Mouse (Mus musculus): ENCODE data around the gene Phf2.
A peak's percentile ranks its signal among the peaks of the same experiment; 100 is the strongest.

Phf2 gene

GRCm38 (mm10) chr13:48858054-48858453, 12.9 kb downstream of the Phf2 start:
- DNase-seq (ENCODE audit: low spot score in 2 of 2), result no peak

GRCm38 (mm10) chr13:48857246-48857932, 13.5 kb downstream of the Phf2 start:
- no peak for DNase-seq (ENCODE audit: low spot score in 2 of 2)

- no peak for DNase-seq (ENCODE audit: low spot score in 2 of 2)
Measured at GRCm38 (mm10) chr13:48853947-48854346, 17.0 kb downstream of the Phf2 start.

GRCm38 (mm10) chr13:48853475-48853874, 17.4 kb downstream of the Phf2 start:
- DNase-seq (ENCODE audit: low spot score in 2 of 2), result no peak

- DNase-seq (ENCODE audit: low spot score in 2 of 2), result no peak
Measured at GRCm38 (mm10) chr13:48852859-48853258, 18.1 kb downstream of the Phf2 start.

GRCm38 (mm10) chr13:48851719-48852118, 19.2 kb downstream of the Phf2 start:
- no peak for DNase-seq (ENCODE audit: low spot score in 2 of 2)

GRCm38 (mm10) chr13:48850771-48851170, 20.1 kb downstream of the Phf2 start:
- DNase-seq (ENCODE audit: low spot score in 2 of 2), result no peak

GRCm38 (mm10) chr13:48850326-48850725, 20.6 kb downstream of the Phf2 start:
- no peak for DNase-seq (ENCODE audit: low spot score in 2 of 2)

- peak in 1 of 2 experiments; percentile 38 for DNase-seq (ENCODE audit: low spot score in 2 of 2)
Measured at GRCm38 (mm10) chr13:48849155-48849554, 21.8 kb downstream of the Phf2 start.

- DNase-seq (ENCODE audit: low spot score in 2 of 2), result no peak
Measured at GRCm38 (mm10) chr13:48845308-48845707, 25.6 kb downstream of the Phf2 start.

GRCm38 (mm10) chr13:48843530-48843929, 27.4 kb downstream of the Phf2 start:
- DNase-seq (ENCODE audit: low spot score in 2 of 2), result no peak

GRCm38 (mm10) chr13:48841905-48842592, 28.9 kb downstream of the Phf2 start:
- no peak for DNase-seq (ENCODE audit: low spot score in 2 of 2)

- DNase-seq (ENCODE audit: low spot score in 2 of 2), result no peak
Measured at GRCm38 (mm10) chr13:48838284-48838683, 32.6 kb downstream of the Phf2 start.

- DNase-seq (ENCODE audit: low spot score in 2 of 2), result no peak
Measured at GRCm38 (mm10) chr13:48837537-48837936, 33.4 kb downstream of the Phf2 start.

GRCm38 (mm10) chr13:48830528-48831250, 40.2 kb downstream of the Phf2 start:
- peak in 1 of 2 experiments; percentile 19 for DNase-seq (ENCODE audit: low spot score in 2 of 2)

- no peak for DNase-seq (ENCODE audit: low spot score in 2 of 2)
Measured at GRCm38 (mm10) chr13:48829780-48830179, 41.1 kb downstream of the Phf2 start.

- DNase-seq (ENCODE audit: low spot score in 2 of 2), result no peak
Measured at GRCm38 (mm10) chr13:48822871-48823270, 48.0 kb downstream of the Phf2 start.

GRCm38 (mm10) chr13:48822288-48822687, 48.6 kb downstream of the Phf2 start:
- no peak for DNase-seq (ENCODE audit: low spot score in 2 of 2)

- DNase-seq (ENCODE audit: low spot score in 2 of 2), result no peak
Measured at GRCm38 (mm10) chr13:48819131-48819530, 51.8 kb downstream of the Phf2 start.

- no peak for DNase-seq (ENCODE audit: low spot score in 2 of 2)
Measured at GRCm38 (mm10) chr13:48814406-48814805, 56.5 kb downstream of the Phf2 start.

GRCm38 (mm10) chr13:48810991-48811390, 59.9 kb downstream of the Phf2 start:
- DNase-seq (ENCODE audit: low spot score in 2 of 2), result no peak

GRCm38 (mm10) chr13:48810274-48810823, 60.6 kb downstream of the Phf2 start:
- DNase-seq (ENCODE audit: low spot score in 2 of 2), result no peak

Measured in cerebellum, postnatal 4 days (tissue).